Mouse (Mus musculus) intestine, postnatal 0 days (tissue): Measurements from ENCODE around the gene Rimbp2. TPM values are rescaled to one million over a fixed set of nuclear protein-coding genes. Genes with fewer than 3 reads are reported as not detected.

ENCODE experiments used
- ATAC-seq: fragments of 200-750 bp; cut with Nextera tagmentation; 2 replicates; pipeline ENCODE4 v1.8.0; 2017; ENCODE audit warnings: mild to moderate bottlenecking, moderate TSS enrichment, moderate library complexity
- H3K27ac ChIP-seq: fragments of 300-500 bp; sonication (generic); 2 replicates; pipeline ENCODE4 v1.5.1; 2014; ENCODE audit warnings: mild to moderate bottlenecking, low read depth, low read length, moderate library complexity
- H3K27me3 ChIP-seq: fragments of 300-500 bp; sonication (generic); replicated peaks from 2 replicates; pipeline ENCODE4 v1.6.1; 2014; ENCODE audit warnings: low read length, mixed read lengths; ENCODE audit not compliant: control insufficient read depth, insufficient read depth
- H3K36me3 ChIP-seq: fragments of 300-500 bp; sonication (generic); 2 replicates; pipeline ENCODE4 v1.6.1; 2014; ENCODE audit warnings: mild to moderate bottlenecking, moderate library complexity; ENCODE audit not compliant: control insufficient read depth, insufficient read depth
- H3K4me1 ChIP-seq: fragments of 300-500 bp; sonication (generic); replicated peaks from 2 replicates; pipeline ENCODE4 v1.6.1; 2014; ENCODE audit warnings: antibody characterized with exemption, low read length, mixed read lengths; ENCODE audit not compliant: control insufficient read depth, insufficient read depth
- H3K4me2 ChIP-seq: fragments of 300-500 bp; sonication (generic); replicated peaks from 2 replicates; pipeline ENCODE4 v1.6.1; 2014; ENCODE audit warnings: low read depth, mild to moderate bottlenecking, moderate library complexity
- H3K4me3 ChIP-seq: fragments of 300-500 bp; sonication (generic); 2 replicates; pipeline ENCODE4 v1.5.1; 2014; ENCODE audit warnings: low read depth, low read length
- H3K9ac ChIP-seq: fragments of 300-500 bp; sonication (generic); 2 replicates; pipeline ENCODE4 v1.6.1; 2014; ENCODE audit warnings: mild to moderate bottlenecking, low read depth, low read length
- H3K9me3 ChIP-seq: fragments of 300-500 bp; sonication (generic); 2 replicates; pipeline ENCODE4 v1.6.1; 2016; ENCODE audit warnings: mixed run types; ENCODE audit not compliant: control insufficient read depth
- CTCF ChIP-seq: sonication (generic); IDR thresholded peaks from 2 replicates; pipeline ENCODE4 v1.5.1; 2016; ENCODE audit warnings: low read depth, mild to moderate bottlenecking, control low read depth, antibody characterized with exemption, moderate library complexity
- WGBS: fragments of 180-500 bp; shearing (Covaris S2); extraction: QIAGEN DNeasy Blood & Tissue Kit; methylation state at CpG from one replicate; pipeline ENCODE4 v1.1.7; 2014; 5-methylcytosine and 5-hydroxymethylcytosine counted together
- polyA plus RNA-seq: library from polyadenylated mRNA; unstranded; fragments of >200 nt; fragmentation: Nextera tagmentation; extraction: Ambion mirVana; gene quantifications from 2 replicates; pipeline ENCODE4 v1.2.1, GENCODE M21; 2015

The Rimbp2 gene
- polyA plus RNA-seq, 1 experiment from 2014 or later = 0.13 TPM

GRCm38 (mm10) chr5:128819638-128820285 lies 133.5 kb downstream of the Rimbp2 start:
- no peak for TF ChIP-seq CTCF
- Histone ChIP-seq H3K27me3 (no peaks in the 10 kb centered on the region), H3K27ac (no peak overlapping the region), H3K4me1 (no peaks in the 10 kb centered on the region), H3K9ac (no peak overlapping the region), H3K36me3 (no peaks in the 10 kb centered on the region), H3K4me2 (no peak overlapping the region), H3K4me3 (no peak overlapping the region), H3K9me3 (no peaks in the 10 kb centered on the region)
- WGBS = 50% methylated on average over 12 of the region's 12 CpGs
- ATAC-seq = no peak

GRCm38 (mm10) chr5:128815629-128816028 lies 137.7 kb downstream of the Rimbp2 start:
- no peak for ATAC-seq
- TF ChIP-seq CTCF = no peak
- WGBS = 74% methylated on average over 8 of the region's 8 CpGs

GRCm38 (mm10) chr5:128815078-128815477 lies 138.2 kb downstream of the Rimbp2 start:
- no peak overlapping the region for H3K4me2 ChIP-seq
- no peaks in the 10 kb centered on the region for H3K4me1 ChIP-seq
- H3K27me3 ChIP-seq = no peaks in the 10 kb centered on the region
- H3K9ac ChIP-seq = no peak overlapping the region
- WGBS = 62% methylated on average over 6 of the region's 6 CpGs
- no peak overlapping the region for H3K4me3 ChIP-seq
- no peak for TF ChIP-seq CTCF
- no peaks in the 10 kb centered on the region for H3K9me3 ChIP-seq
- no peak overlapping the region for H3K27ac ChIP-seq
- no peaks in the 10 kb centered on the region for H3K36me3 ChIP-seq
- 0 out of 2 replicates have a peak, but pooled peaks have one; percentile 10 for ATAC-seq

More at GRCm38 (mm10) chr5:128815629-128816028, 137.7 kb downstream of the Rimbp2 start:
- H3K36me3 ChIP-seq = no peaks in the 10 kb centered on the region
- H3K27ac ChIP-seq = no peak overlapping the region
- H3K4me3 ChIP-seq = no peak overlapping the region
- H3K9ac ChIP-seq = no peak overlapping the region
- no peaks in the 10 kb centered on the region for H3K4me1 ChIP-seq
- no peaks in the 10 kb centered on the region for H3K27me3 ChIP-seq
- no peaks in the 10 kb centered on the region for H3K9me3 ChIP-seq
- H3K4me2 ChIP-seq = no peak overlapping the region

GRCm38 (mm10) chr5:128813121-128813520 lies 140.2 kb downstream of the Rimbp2 start:
- 26% methylated on average over 11 of the region's 11 CpGs for WGBS
- H3K27me3 ChIP-seq = no peaks in the 10 kb centered on the region

GRCm38 (mm10) chr5:128811431-128811830 lies 141.9 kb downstream of the Rimbp2 start:
- Histone ChIP-seq H3K9ac (no peak overlapping the region), H3K4me1 (no peaks in the 10 kb centered on the region), H3K27me3 (no peaks in the 10 kb centered on the region), H3K4me3 (no peak overlapping the region), H3K9me3 (no peaks in the 10 kb centered on the region), H3K27ac (no peak overlapping the region), H3K36me3 (no peaks in the 10 kb centered on the region), H3K4me2 (no peak overlapping the region)
- 74% methylated on average over 6 of the region's 6 CpGs for WGBS
- no peak for ATAC-seq
- no peak for TF ChIP-seq CTCF

More at GRCm38 (mm10) chr5:128813121-128813520, 140.2 kb downstream of the Rimbp2 start:
- no peak for ATAC-seq
- peak; percentile 35 for TF ChIP-seq CTCF
- no peak overlapping the region for H3K4me3 ChIP-seq
- H3K9me3 ChIP-seq = no peaks in the 10 kb centered on the region
- no peak overlapping the region for H3K27ac ChIP-seq
- H3K4me2 ChIP-seq = no peak overlapping the region
- H3K36me3 ChIP-seq = no peaks in the 10 kb centered on the region
- no peaks in the 10 kb centered on the region for H3K4me1 ChIP-seq
- no peak overlapping the region for H3K9ac ChIP-seq

GRCm38 (mm10) chr5:128810006-128810405 lies 143.3 kb downstream of the Rimbp2 start:
- Histone ChIP-seq H3K36me3 (no peaks in the 10 kb centered on the region), H3K4me1 (no peaks in the 10 kb centered on the region), H3K27me3 (no peaks in the 10 kb centered on the region), H3K4me2 (no peak overlapping the region), H3K9ac (no peak overlapping the region), H3K9me3 (no peaks in the 10 kb centered on the region), H3K27ac (no peak overlapping the region), H3K4me3 (no peak overlapping the region)
- ATAC-seq = no peak
- 60% methylated on average over 12 of the region's 12 CpGs for WGBS
- TF ChIP-seq CTCF = no peak
